Mouse (Mus musculus): ENCODE data around the gene Serpine1. TPM values are rescaled to one million over a fixed set of nuclear protein-coding genes. Genes with fewer than 3 reads are reported as not detected.

Serpine1 gene
- polyA plus RNA-seq, 1 experiment from 2014 or later = 0.26 TPM

GRCm38 (mm10) chr5:137108111-137108510 is 36.0 kb upstream of the Serpine1 start:
- no peak overlapping the region for H3K9ac ChIP-seq (replicated peaks)
- 48% methylated on average over 6 of the region's 6 CpGs for WGBS
- ATAC-seq (ENCODE audit: low FRiP score) = no peak

DNA sequence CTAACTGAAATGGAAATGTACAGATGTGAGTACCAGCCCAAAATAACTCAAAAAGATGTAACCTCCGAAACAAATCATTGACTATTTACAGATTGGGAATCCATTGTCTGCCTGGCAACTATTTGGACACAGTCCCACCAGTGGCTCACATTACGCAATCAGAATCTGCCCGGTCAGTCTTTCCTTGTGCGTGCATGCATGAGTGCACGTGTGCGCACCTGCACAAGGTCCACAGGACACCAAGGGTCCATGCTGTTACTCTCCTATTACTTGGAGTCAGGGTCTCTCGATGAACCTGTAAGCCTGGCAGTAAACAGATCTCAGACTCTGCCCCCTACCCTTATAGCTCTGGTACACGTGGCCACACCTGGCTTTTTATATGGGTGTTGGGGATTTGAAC is 35.6 kb upstream of the Serpine1 start:
- 85% methylated on average over 8 of the region's 8 CpGs for WGBS
- no peak for ATAC-seq (ENCODE audit: low FRiP score)
- H3K4me3 ChIP-seq (replicated peaks) = no peak overlapping the region
- H3K27me3 ChIP-seq (replicated peaks) = no peaks in the 10 kb centered on the region
- no peaks in the 10 kb centered on the region for H3K36me3 ChIP-seq
- no peak overlapping the region for H3K9ac ChIP-seq (replicated peaks)
- H3K27ac ChIP-seq (replicated peaks) = no peak overlapping the region
- no peaks in the 10 kb centered on the region for H3K9me3 ChIP-seq (replicated peaks)
- no peak overlapping the region for H3K4me2 ChIP-seq
- peaks cover 5% of the 10 kb centered on the region for H3K4me1 ChIP-seq

More at GRCm38 (mm10) chr5:137108111-137108510, 36.0 kb upstream of the Serpine1 start:
- H3K4me3 ChIP-seq (replicated peaks) = no peak overlapping the region
- H3K4me2 ChIP-seq = no peak overlapping the region
- H3K36me3 ChIP-seq = no peaks in the 10 kb centered on the region
- H3K27me3 ChIP-seq (replicated peaks) = no peaks in the 10 kb centered on the region
- H3K9me3 ChIP-seq (replicated peaks) = no peaks in the 10 kb centered on the region
- no peak overlapping the region for H3K27ac ChIP-seq (replicated peaks)
- peaks cover 5% of the 10 kb centered on the region for H3K4me1 ChIP-seq

DNA sequence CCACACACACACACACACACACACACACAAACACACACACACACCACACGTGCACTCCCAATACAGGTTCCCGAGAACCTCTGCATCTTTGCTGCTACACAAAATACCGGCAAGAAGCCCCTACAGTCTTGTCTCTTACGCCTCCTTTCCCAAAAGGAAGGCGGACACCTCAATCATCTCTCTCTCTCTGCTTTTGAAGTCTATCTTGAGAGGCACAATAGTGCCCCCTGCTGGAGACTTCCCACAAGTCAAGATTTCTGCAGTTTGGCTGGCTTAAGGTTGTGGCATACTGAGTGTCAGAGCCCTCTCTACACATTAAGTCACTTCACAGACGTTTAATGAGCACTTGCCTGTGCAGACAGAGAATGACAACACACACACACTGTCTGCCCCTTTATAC is 35.0 kb upstream of the Serpine1 start:
- Histone ChIP-seq H3K36me3 (no peaks in the 10 kb centered on the region), H3K4me3 (replicated peaks) (no peak overlapping the region), H3K27ac (replicated peaks) (no peak overlapping the region), H3K27me3 (replicated peaks) (no peaks in the 10 kb centered on the region), H3K9ac (replicated peaks) (no peak overlapping the region), H3K9me3 (replicated peaks) (no peaks in the 10 kb centered on the region), H3K4me2 (peak overlapping the region; percentile 30; the same call in 1 of the 2 replicates), H3K4me1 (peaks cover 5% of the 10 kb centered on the region)
- peak; percentile 35; the same call in 1 of the 2 replicates for ATAC-seq (ENCODE audit: low FRiP score)
- 7% methylated on average over 6 of the region's 6 CpGs for WGBS

DNA sequence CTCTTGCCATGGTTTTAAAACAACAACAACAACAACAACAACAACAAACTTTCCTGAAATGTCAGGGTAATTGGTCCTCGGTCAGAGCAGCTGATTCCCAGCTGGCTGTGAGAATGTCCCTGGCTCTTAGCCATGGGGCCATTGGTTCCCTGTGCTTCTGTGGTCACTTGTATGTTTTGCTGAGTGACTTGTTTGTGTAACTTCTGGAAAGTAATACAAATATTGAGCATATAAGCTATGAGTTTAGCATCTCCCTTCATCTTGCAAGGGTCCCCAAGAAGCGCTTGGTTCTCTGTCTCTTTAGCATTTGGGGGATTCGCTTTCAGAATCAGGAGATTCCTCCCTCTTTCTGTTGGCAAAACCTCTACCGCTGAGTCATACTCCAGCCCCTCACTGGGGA is 34.4 kb upstream of the Serpine1 start:
- no peak overlapping the region for H3K9ac ChIP-seq (replicated peaks)
- no peaks in the 10 kb centered on the region for H3K9me3 ChIP-seq (replicated peaks)
- no peak overlapping the region for H3K27ac ChIP-seq (replicated peaks)
- H3K4me2 ChIP-seq = no peak overlapping the region
- 79% methylated on average over 4 of the region's 4 CpGs for WGBS
- H3K4me3 ChIP-seq (replicated peaks) = no peak overlapping the region
- no peaks in the 10 kb centered on the region for H3K27me3 ChIP-seq (replicated peaks)
- no peaks in the 10 kb centered on the region for H3K36me3 ChIP-seq
- no peak for ATAC-seq (ENCODE audit: low FRiP score)
- peaks cover 5% of the 10 kb centered on the region for H3K4me1 ChIP-seq

DNA sequence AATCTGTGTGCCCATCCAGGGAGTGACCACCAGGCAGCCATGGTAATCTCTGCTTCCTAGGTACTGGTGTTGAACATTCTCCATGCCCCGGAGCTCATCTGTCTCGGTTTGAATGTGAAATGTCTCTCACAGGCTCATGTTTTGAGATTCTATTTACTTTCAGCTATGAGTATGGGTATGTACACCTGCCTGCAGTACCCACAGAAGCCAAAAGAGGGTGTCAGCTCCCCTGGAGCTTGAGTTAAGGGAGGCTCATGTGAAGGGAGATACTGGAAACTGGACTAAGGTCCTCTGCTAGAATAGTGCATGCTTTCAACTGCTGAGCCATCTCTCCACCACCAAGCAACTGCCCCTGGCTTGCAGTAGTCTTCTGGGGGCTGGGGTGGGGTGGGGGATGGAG is 31.9 kb upstream of the Serpine1 start:
- Histone ChIP-seq H3K4me3 (replicated peaks) (no peak overlapping the region), H3K4me2 (no peak overlapping the region), H3K27me3 (replicated peaks) (no peaks in the 10 kb centered on the region), H3K4me1 (peaks cover 5% of the 10 kb centered on the region), H3K27ac (replicated peaks) (no peak overlapping the region), H3K9ac (replicated peaks) (no peak overlapping the region), H3K9me3 (replicated peaks) (no peaks in the 10 kb centered on the region), H3K36me3 (no peaks in the 10 kb centered on the region)
- ATAC-seq (ENCODE audit: low FRiP score) = no peak
- WGBS = 95% methylated on average over 2 of the region's 2 CpGs

- H3K4me2 ChIP-seq = no peak overlapping the region
- H3K27ac ChIP-seq (replicated peaks) = no peak overlapping the region
- 75% methylated on average over 28 of the region's 28 CpGs for WGBS
- no peaks in the 10 kb centered on the region for H3K27me3 ChIP-seq (replicated peaks)
- no peak for ATAC-seq (ENCODE audit: low FRiP score)
- H3K9me3 ChIP-seq (replicated peaks) = no peaks in the 10 kb centered on the region
- H3K9ac ChIP-seq (replicated peaks) = no peak overlapping the region
- no peak overlapping the region for H3K4me3 ChIP-seq (replicated peaks)
- peaks cover 5% of the 10 kb centered on the region for H3K4me1 ChIP-seq
- no peaks in the 10 kb centered on the region for H3K36me3 ChIP-seq
Measured at GRCm38 (mm10) chr5:137102575-137103522, 30.8 kb upstream of the Serpine1 start.

GRCm38 (mm10) chr5:137102078-137102477 is 30.0 kb upstream of the Serpine1 start:
- no peak overlapping the region for H3K9ac ChIP-seq (replicated peaks)
- WGBS = 80% methylated on average over 10 of the region's 10 CpGs
- H3K4me2 ChIP-seq = no peak overlapping the region
- H3K27me3 ChIP-seq (replicated peaks) = no peaks in the 10 kb centered on the region
- H3K4me3 ChIP-seq (replicated peaks) = no peak overlapping the region
- no peaks in the 10 kb centered on the region for H3K9me3 ChIP-seq (replicated peaks)
- H3K4me1 ChIP-seq = peaks cover 5% of the 10 kb centered on the region
- H3K36me3 ChIP-seq = no peaks in the 10 kb centered on the region
- no peak for ATAC-seq (ENCODE audit: low FRiP score)
- no peak overlapping the region for H3K27ac ChIP-seq (replicated peaks)

GRCm38 (mm10) chr5:137100660-137101059 is 28.6 kb upstream of the Serpine1 start:
- Histone ChIP-seq H3K27ac (replicated peaks) (no peak overlapping the region), H3K4me3 (replicated peaks) (no peak overlapping the region), H3K9me3 (replicated peaks) (no peaks in the 10 kb centered on the region), H3K4me2 (no peak overlapping the region), H3K36me3 (no peaks in the 10 kb centered on the region), H3K4me1 (no peaks in the 10 kb centered on the region), H3K9ac (replicated peaks) (no peak overlapping the region), H3K27me3 (replicated peaks) (no peaks in the 10 kb centered on the region)
- no peak for ATAC-seq (ENCODE audit: low FRiP score)
- 74% methylated on average over 4 of the region's 4 CpGs for WGBS

GRCm38 (mm10) chr5:137098418-137098817 is 26.4 kb upstream of the Serpine1 start:
- Histone ChIP-seq H3K4me2 (no peak overlapping the region), H3K4me3 (replicated peaks) (no peak overlapping the region), H3K36me3 (no peaks in the 10 kb centered on the region), H3K4me1 (no peaks in the 10 kb centered on the region), H3K27me3 (replicated peaks) (no peaks in the 10 kb centered on the region), H3K27ac (replicated peaks) (no peak overlapping the region), H3K9me3 (replicated peaks) (no peaks in the 10 kb centered on the region), H3K9ac (replicated peaks) (no peak overlapping the region)
- 79% methylated on average over 11 of the region's 11 CpGs for WGBS
- ATAC-seq (ENCODE audit: low FRiP score) = no peak

- H3K4me3 ChIP-seq (replicated peaks) = no peak overlapping the region
- no peaks in the 10 kb centered on the region for H3K27me3 ChIP-seq (replicated peaks)
- H3K4me2 ChIP-seq = no peak overlapping the region
- no peak overlapping the region for H3K27ac ChIP-seq (replicated peaks)
- no peak for ATAC-seq (ENCODE audit: low FRiP score)
- no peaks in the 10 kb centered on the region for H3K9me3 ChIP-seq (replicated peaks)
- H3K9ac ChIP-seq (replicated peaks) = no peak overlapping the region
- H3K4me1 ChIP-seq = no peaks in the 10 kb centered on the region
- H3K36me3 ChIP-seq = no peaks in the 10 kb centered on the region
- 62% methylated on average over 1 of the region's 1 CpGs for WGBS
Measured at GRCm38 (mm10) chr5:137096037-137096436, 24.0 kb upstream of the Serpine1 start.

DNA sequence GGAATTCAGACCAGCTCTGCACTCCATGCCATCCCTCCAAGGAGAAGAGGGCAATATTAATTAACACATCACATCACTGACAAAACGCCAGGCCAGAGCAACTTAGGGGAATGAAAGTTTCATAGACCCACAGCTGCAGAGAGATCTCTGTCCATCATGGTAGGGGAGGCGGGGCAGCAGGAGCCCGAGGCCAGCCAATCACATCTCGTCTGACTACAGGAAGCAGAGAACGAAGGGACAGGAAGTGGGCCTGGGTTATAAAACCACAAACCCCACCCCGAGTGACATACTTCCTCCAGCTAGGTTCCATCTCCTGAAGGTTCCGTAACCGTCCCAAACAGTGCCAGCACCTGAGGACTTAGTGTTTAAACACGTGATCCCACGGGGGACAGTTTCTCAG is 23.1 kb upstream of the Serpine1 start:
- WGBS = 89% methylated on average over 10 of the region's 10 CpGs
- Histone ChIP-seq H3K9me3 (replicated peaks) (no peaks in the 10 kb centered on the region), H3K4me2 (no peak overlapping the region), H3K27ac (replicated peaks) (no peak overlapping the region), H3K27me3 (replicated peaks) (no peaks in the 10 kb centered on the region), H3K4me3 (replicated peaks) (no peak overlapping the region), H3K9ac (replicated peaks) (no peak overlapping the region), H3K4me1 (no peaks in the 10 kb centered on the region), H3K36me3 (no peaks in the 10 kb centered on the region)
- ATAC-seq (ENCODE audit: low FRiP score) = no peak

DNA sequence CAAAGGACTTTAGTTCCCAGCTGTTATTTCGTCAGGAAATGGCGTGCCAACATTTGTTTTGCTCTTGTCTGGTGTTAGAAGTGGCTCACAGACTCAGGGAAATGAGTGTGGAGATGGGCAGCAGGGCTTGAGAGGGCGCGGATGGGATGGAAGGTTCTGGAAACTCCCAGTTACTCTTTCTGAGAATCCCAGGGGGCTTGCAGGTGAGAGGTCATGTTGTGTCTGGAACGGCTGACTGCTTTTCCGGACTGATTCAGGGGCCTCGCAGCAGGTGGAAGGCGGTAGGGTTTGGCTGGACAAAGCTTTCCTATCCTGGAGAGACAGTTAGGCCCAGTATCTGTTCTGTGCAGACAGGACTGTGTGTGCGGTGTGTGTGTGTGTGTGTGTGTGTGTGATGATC is 21.7 kb upstream of the Serpine1 start:
- H3K9ac ChIP-seq (replicated peaks) = no peak overlapping the region
- no peak for ATAC-seq (ENCODE audit: low FRiP score)
- H3K4me3 ChIP-seq (replicated peaks) = no peak overlapping the region
- H3K36me3 ChIP-seq = no peaks in the 10 kb centered on the region
- H3K4me2 ChIP-seq = no peak overlapping the region
- no peak overlapping the region for H3K27ac ChIP-seq (replicated peaks)
- WGBS = 75% methylated on average over 9 of the region's 9 CpGs
- no peaks in the 10 kb centered on the region for H3K27me3 ChIP-seq (replicated peaks)
- H3K4me1 ChIP-seq = no peaks in the 10 kb centered on the region
- no peaks in the 10 kb centered on the region for H3K9me3 ChIP-seq (replicated peaks)
